Mouse (Mus musculus): Measurements from ENCODE around the gene Rbm42. TPM values are rescaled to one million over a fixed set of nuclear protein-coding genes. Genes with fewer than 3 reads are reported as not detected.

Gene Rbm42
- total and polyA plus RNA-seq, 2 experiments from 2014 or later = 71.3 to 93.4 TPM

DNA sequence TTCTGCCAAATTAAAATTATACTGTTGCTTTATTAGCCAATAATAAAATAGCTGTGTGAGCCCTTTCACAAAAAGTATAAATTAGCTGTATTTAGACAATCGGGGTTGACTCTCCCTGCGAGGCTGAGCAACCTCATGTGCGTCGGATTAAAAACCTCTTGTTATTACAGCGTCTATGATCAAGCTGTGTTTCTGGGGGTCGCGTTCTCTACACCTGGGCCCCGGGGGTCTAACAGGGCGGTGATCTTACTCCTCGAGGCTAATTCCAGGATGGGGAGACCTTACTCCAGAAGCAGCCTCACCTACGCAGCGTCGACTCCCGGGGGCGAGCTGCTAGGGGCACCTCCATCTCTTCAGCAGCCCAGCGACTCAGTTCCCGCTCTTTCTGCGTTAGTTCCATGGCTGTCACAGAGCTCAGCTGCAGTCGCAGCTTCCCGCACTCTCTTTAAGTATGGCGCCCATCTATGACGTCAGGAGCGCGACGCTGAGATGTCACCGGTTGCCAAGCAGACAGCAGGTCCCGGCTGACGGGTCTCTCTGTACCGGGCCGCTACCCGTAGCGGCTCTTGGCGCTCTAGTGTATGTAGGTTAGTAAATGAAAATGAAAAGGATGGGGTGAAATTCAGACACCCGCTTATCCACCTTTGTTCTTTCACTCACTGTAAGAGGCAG lies 14.5 kb upstream of the Rbm42 start, which contains the start of gene Haus5:
Gene Haus5 (minus strand): TSS at position 466 of the 672 bp plus-strand sequence.
- ATAC-seq (ENCODE audit: insufficient read depth, low read depth) (peak; percentile 97), DNase-seq (ENCODE audit: low spot score) (peak; percentile 87)
- H3K4me1 ChIP-seq (ENCODE audit: control insufficient read depth, insufficient read depth) = peaks cover 9% of the 10 kb centered on the region
- peak within 1 kb of the TSS; percentile 64 for H3K9ac ChIP-seq (replicated peaks; ENCODE audit: low read depth, low read length)
- peak within 1 kb of the TSS; percentile 70 for H3K4me3 ChIP-seq (ENCODE audit: low read depth, low read length)
- no peak for TF ChIP-seq EP300 (IDR thresholded peaks at IDR 0.05; ENCODE audit: low read depth)
- TF ChIP-seq CTCF (IDR thresholded peaks at IDR 0.05; ENCODE audit: low read depth) = no peak
- H3K27me3 ChIP-seq (ENCODE audit: control insufficient read depth, insufficient read depth, low read length) = no peaks in the 10 kb centered on the region
- H3K4me2 ChIP-seq (ENCODE audit: low read depth, low read length) = peak within 1 kb of the TSS; percentile 86
- 0 out of 2 replicates have a peak within 1 kb of the TSS, but pooled peaks have one; percentile 31 for H3K27ac ChIP-seq (ENCODE audit: low read depth)
- H3K36me3 ChIP-seq (replicated peaks; ENCODE audit: control insufficient read depth, insufficient read depth, low read length) = peaks cover 21% of the 10 kb centered on the region
- no peaks in the 10 kb centered on the region for H3K9me3 ChIP-seq (replicated peaks; ENCODE audit: control insufficient read depth, low read length)
- under 1% methylated on average over 34 of the region's 34 CpGs for WGBS

GRCm38 (mm10) chr7:30639083-30639482 lies 11.0 kb downstream of the Rbm42 start:
- Histone ChIP-seq H3K4me3 (ENCODE audit: low read depth, low read length) (no peak overlapping the region), H3K27me3 (ENCODE audit: control insufficient read depth, insufficient read depth, low read length) (peaks cover 27% of the 10 kb centered on the region), H3K9ac (replicated peaks; ENCODE audit: low read depth, low read length) (no peak overlapping the region), H3K4me2 (ENCODE audit: low read depth, low read length) (no peak overlapping the region), H3K27ac (ENCODE audit: low read depth) (no peak overlapping the region), H3K9me3 (replicated peaks; ENCODE audit: control insufficient read depth, low read length) (no peaks in the 10 kb centered on the region), H3K4me1 (ENCODE audit: control insufficient read depth, insufficient read depth) (no peaks in the 10 kb centered on the region), H3K36me3 (replicated peaks; ENCODE audit: control insufficient read depth, insufficient read depth, low read length) (peaks cover 42% of the 10 kb centered on the region)
- no peak for DNase-seq (ENCODE audit: low spot score)
- ATAC-seq (ENCODE audit: insufficient read depth, low read depth) = no peak
- TF ChIP-seq CTCF (IDR thresholded peaks at IDR 0.05; ENCODE audit: low read depth) (no peak), EP300 (IDR thresholded peaks at IDR 0.05; ENCODE audit: low read depth) (no peak)
- WGBS = 7% methylated on average over 4 of the region's 4 CpGs

DNA sequence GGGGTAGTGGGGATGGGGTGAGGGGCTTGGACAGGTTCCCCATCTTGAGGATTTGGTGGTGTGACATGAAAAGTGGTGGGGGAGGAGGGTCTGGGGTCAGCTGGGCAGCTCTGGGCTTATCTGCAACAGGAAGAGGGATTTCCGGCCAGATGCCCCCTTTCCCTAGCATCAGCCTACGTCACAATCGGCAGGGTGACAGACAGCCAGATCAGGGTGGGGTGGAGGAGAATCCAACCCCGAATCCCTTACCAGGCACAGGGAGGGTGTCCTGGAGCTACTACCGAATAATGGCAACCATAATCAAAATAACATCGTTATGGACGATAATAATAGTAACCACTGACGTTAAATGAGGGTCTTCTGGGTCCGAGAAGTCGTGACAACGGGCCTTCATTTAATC lies 13.7 kb downstream of the Rbm42 start:
- DNase-seq (ENCODE audit: low spot score) (no peak), ATAC-seq (ENCODE audit: insufficient read depth, low read depth) (no peak)
- TF ChIP-seq EP300 (IDR thresholded peaks at IDR 0.05; ENCODE audit: low read depth) = no peak
- no peak for TF ChIP-seq CTCF (IDR thresholded peaks at IDR 0.05; ENCODE audit: low read depth)
- Histone ChIP-seq H3K4me2 (ENCODE audit: low read depth, low read length) (no peak overlapping the region), H3K27ac (ENCODE audit: low read depth) (no peak overlapping the region), H3K27me3 (ENCODE audit: control insufficient read depth, insufficient read depth, low read length) (peaks cover 51% of the 10 kb centered on the region), H3K4me3 (ENCODE audit: low read depth, low read length) (no peak overlapping the region), H3K4me1 (ENCODE audit: control insufficient read depth, insufficient read depth) (no peaks in the 10 kb centered on the region), H3K9me3 (replicated peaks; ENCODE audit: control insufficient read depth, low read length) (no peaks in the 10 kb centered on the region), H3K36me3 (replicated peaks; ENCODE audit: control insufficient read depth, insufficient read depth, low read length) (peaks cover 15% of the 10 kb centered on the region), H3K9ac (replicated peaks; ENCODE audit: low read depth, low read length) (no peak overlapping the region)
- 13% methylated on average over 11 of the region's 11 CpGs for WGBS

- H3K36me3 ChIP-seq (replicated peaks; ENCODE audit: control insufficient read depth, insufficient read depth, low read length) = peaks cover 9% of the 10 kb centered on the region
- no peak for ATAC-seq (ENCODE audit: insufficient read depth, low read depth)
- TF ChIP-seq EP300 (IDR thresholded peaks at IDR 0.05; ENCODE audit: low read depth) (no peak), CTCF (IDR thresholded peaks at IDR 0.05; ENCODE audit: low read depth) (no peak)
- H3K4me1 ChIP-seq (ENCODE audit: control insufficient read depth, insufficient read depth) = no peaks in the 10 kb centered on the region
- H3K4me3 ChIP-seq (ENCODE audit: low read depth, low read length) = peak within 1 kb of the TSS; percentile 10; the same call in 1 of the 2 replicates
- no peak within 1 kb of the TSS for H3K27ac ChIP-seq (ENCODE audit: low read depth)
- no peak within 1 kb of the TSS for H3K9ac ChIP-seq (replicated peaks; ENCODE audit: low read depth, low read length)
- no peaks in the 10 kb centered on the region for H3K9me3 ChIP-seq (replicated peaks; ENCODE audit: control insufficient read depth, low read length)
- peak within 1 kb of the TSS; percentile 12; the same call in 1 of the 2 replicates for H3K4me2 ChIP-seq (ENCODE audit: low read depth, low read length)
- H3K27me3 ChIP-seq (ENCODE audit: control insufficient read depth, insufficient read depth, low read length) = peaks cover 53% of the 10 kb centered on the region
- WGBS = 8% methylated on average over 5 of the region's 5 CpGs
- no peak for DNase-seq (ENCODE audit: low spot score)
Observed at GRCm38 (mm10) chr7:30635752-30636151, 14.4 kb downstream of the Rbm42 start, which contains the start of gene Etv2. Gene Etv2 (minus strand): TSS chr7:30635852.

- Histone ChIP-seq H3K4me1 (ENCODE audit: control insufficient read depth, insufficient read depth) (no peaks in the 10 kb centered on the region), H3K9me3 (replicated peaks; ENCODE audit: control insufficient read depth, low read length) (no peaks in the 10 kb centered on the region), H3K9ac (replicated peaks; ENCODE audit: low read depth, low read length) (no peak overlapping the region), H3K27me3 (ENCODE audit: control insufficient read depth, insufficient read depth, low read length) (peaks cover 53% of the 10 kb centered on the region), H3K4me2 (ENCODE audit: low read depth, low read length) (peak overlapping the region; percentile 12; the same call in 1 of the 2 replicates), H3K36me3 (replicated peaks; ENCODE audit: control insufficient read depth, insufficient read depth, low read length) (no peaks in the 10 kb centered on the region), H3K4me3 (ENCODE audit: low read depth, low read length) (peak overlapping the region; percentile 10; the same call in 1 of the 2 replicates), H3K27ac (ENCODE audit: low read depth) (no peak overlapping the region)
- ATAC-seq (ENCODE audit: insufficient read depth, low read depth) (peak; percentile 73), DNase-seq (ENCODE audit: low spot score) (no peak)
- under 1% methylated on average over 20 of the region's 20 CpGs for WGBS
- peak; percentile 56 for TF ChIP-seq CTCF (IDR thresholded peaks at IDR 0.05; ENCODE audit: low read depth)
- TF ChIP-seq EP300 (IDR thresholded peaks at IDR 0.05; ENCODE audit: low read depth) = no peak
Observed at GRCm38 (mm10) chr7:30634621-30635020, 15.5 kb downstream of the Rbm42 start.

Measured in heart, postnatal 0 days (tissue).